Mouse (Mus musculus) lung, embryonic 14.5 days (tissue): ENCODE data around the gene Ap1m2. TPM values are rescaled to one million over a fixed set of nuclear protein-coding genes. Genes with fewer than 3 reads are reported as not detected.

Experiments
- ATAC-seq: fragments of 200-750 bp; cut with Nextera tagmentation; 2 replicates; pipeline ENCODE4 v1.8.0; 2017; ENCODE audit warnings: mild to moderate bottlenecking, moderate TSS enrichment, moderate library complexity; ENCODE audit not compliant: insufficient read depth
- DNase-seq: peaks from one replicate; pipeline ENCODE4 v3.0.0-alpha.2; 2015
- H3K27ac ChIP-seq: fragments of 300-500 bp; sonication (generic); 2 replicates; pipeline ENCODE4 v1.5.1; 2014; ENCODE audit warnings: low read depth, mild to moderate bottlenecking, moderate library complexity
- H3K27me3 ChIP-seq: fragments of 300-500 bp; sonication (generic); 2 replicates; pipeline ENCODE4 v1.6.1; 2014; ENCODE audit warnings: low read length, control low read depth; ENCODE audit not compliant: insufficient read depth
- H3K36me3 ChIP-seq: fragments of 300-500 bp; sonication (generic); 2 replicates; pipeline ENCODE4 v1.6.1; 2014; ENCODE audit warnings: control low read depth; ENCODE audit not compliant: insufficient read depth
- H3K4me1 ChIP-seq: fragments of 300-500 bp; sonication (generic); 2 replicates; pipeline ENCODE4 v1.6.1; 2014; ENCODE audit warnings: antibody characterized with exemption, control low read depth; ENCODE audit not compliant: insufficient read depth
- H3K4me2 ChIP-seq: fragments of 300-500 bp; sonication (generic); 2 replicates; pipeline ENCODE4 v1.6.1; 2014; ENCODE audit warnings: mild to moderate bottlenecking
- H3K4me3 ChIP-seq: fragments of 300-500 bp; sonication (generic); 2 replicates; pipeline ENCODE4 v1.5.1; 2014; ENCODE audit warnings: low read depth, low read length
- H3K9ac ChIP-seq: fragments of 300-500 bp; sonication (generic); 2 replicates; pipeline ENCODE4 v1.6.1; 2014
- H3K9me3 ChIP-seq: fragments of 300-500 bp; sonication (generic); 2 replicates; pipeline ENCODE4 v1.6.1; 2016; ENCODE audit warnings: low read depth, low read length, control low read depth
- CTCF ChIP-seq: IDR thresholded peaks from 2 replicates; pipeline ENCODE4 v1.5.1; 2016; ENCODE audit warnings: antibody characterized with exemption, low read depth
- WGBS: fragments of 180-500 bp; shearing (Covaris S2); extraction: QIAGEN DNeasy Blood & Tissue Kit; methylation state at CpG from one replicate; pipeline ENCODE4 v1.1.7; 2014; 5-methylcytosine and 5-hydroxymethylcytosine counted together
- polyA plus RNA-seq: library from polyadenylated mRNA; unstranded; fragments of >200 nt; fragmentation: Nextera tagmentation; extraction: Ambion mirVana; gene quantifications from 2 replicates; pipeline ENCODE4 v1.2.1, GENCODE M21; 2014

Gene Ap1m2
- 45.7 and 45.8 TPM in 2 replicates for polyA plus RNA-seq

DNA sequence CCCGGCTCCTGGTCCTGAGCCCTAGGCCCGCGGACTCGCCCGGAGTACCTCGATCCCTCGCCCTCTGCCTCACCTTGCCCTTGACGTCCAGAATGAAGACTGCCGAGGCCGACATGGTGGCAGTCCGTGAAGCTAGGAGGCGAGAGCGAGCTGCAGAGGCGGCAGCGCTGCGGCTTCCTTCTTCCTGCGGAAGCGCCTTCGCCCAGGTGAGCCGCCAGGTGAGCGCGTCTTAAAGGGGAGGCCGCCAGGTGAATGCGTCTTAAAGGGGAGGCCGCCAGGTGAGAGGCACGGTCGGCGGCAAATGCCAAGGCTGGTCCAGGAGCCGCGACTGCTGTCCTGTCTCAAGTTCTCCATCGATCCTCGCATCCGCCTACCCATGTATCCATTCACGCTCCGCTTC is at the start of gene Ap1m2:
Gene Ap1m2, minus strand, starts transcription at position 204 of the 400 bp plus-strand sequence.
- H3K27ac ChIP-seq = no peak within 1 kb of the TSS
- peak within 1 kb of the TSS; percentile 42 for H3K4me2 ChIP-seq
- DNase-seq (peak; percentile 72), ATAC-seq (no peak; the same call in 1 of the 2 replicates)
- no peaks in the 10 kb centered on the region for H3K4me1 ChIP-seq
- no peaks in the 10 kb centered on the region for H3K9me3 ChIP-seq
- peak within 1 kb of the TSS; percentile 43 for H3K9ac ChIP-seq
- TF ChIP-seq CTCF = peak; percentile 45; the same call in 1 of the 2 replicates
- 6% methylated on average over 35 of the region's 35 CpGs for WGBS
- peak within 1 kb of the TSS; percentile 43 for H3K4me3 ChIP-seq
- H3K36me3 ChIP-seq = no peaks in the 10 kb centered on the region
- peaks cover 14% of the 10 kb centered on the region for H3K27me3 ChIP-seq

DNA sequence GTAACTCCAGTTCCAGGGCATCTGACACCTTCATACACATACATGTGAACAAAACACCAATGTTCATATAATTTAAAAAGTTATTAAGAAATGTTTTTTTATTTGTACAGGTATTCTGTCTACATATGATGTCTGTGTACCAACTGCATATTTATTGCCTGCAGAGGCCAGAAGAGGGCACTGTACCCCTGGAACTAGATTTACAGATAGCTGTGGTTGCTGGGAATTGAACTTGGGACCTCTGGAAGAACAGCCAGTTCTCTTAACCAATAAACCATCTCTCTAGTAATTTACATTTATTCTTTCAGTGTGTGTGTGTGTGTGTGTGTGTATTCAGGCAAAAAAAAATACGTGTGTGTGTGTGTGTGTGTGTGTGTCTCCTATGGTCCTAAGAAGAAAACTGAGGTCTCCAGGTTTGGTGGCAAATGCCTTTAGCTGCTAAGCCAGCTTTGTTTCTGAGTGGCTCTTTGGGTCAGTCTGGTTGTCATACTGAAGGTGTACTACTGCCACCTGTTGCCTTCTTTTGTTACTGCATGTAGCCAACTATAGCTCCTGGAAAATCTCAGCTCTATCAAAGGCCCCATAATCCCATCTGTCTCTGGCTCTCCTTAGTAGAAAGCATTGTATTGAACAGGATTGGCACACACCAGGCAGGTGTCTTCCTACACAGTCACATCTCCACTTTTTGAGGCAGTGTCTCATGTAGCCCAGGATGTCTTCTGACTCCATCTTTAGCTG is 45.0 kb upstream of the Ap1m2 start:
- DNase-seq (peak; percentile 93), ATAC-seq (peak; percentile 45)
- Histone ChIP-seq H3K4me2 (no peak overlapping the region), H3K4me1 (no peaks in the 10 kb centered on the region), H3K9me3 (no peaks in the 10 kb centered on the region), H3K27ac (no peak overlapping the region), H3K9ac (no peak overlapping the region), H3K27me3 (no peaks in the 10 kb centered on the region), H3K36me3 (peaks cover 38% of the 10 kb centered on the region), H3K4me3 (no peak overlapping the region)
- peak; percentile 83 for TF ChIP-seq CTCF
- 0% methylated on average over 1 of the region's 1 CpGs for WGBS

DNA sequence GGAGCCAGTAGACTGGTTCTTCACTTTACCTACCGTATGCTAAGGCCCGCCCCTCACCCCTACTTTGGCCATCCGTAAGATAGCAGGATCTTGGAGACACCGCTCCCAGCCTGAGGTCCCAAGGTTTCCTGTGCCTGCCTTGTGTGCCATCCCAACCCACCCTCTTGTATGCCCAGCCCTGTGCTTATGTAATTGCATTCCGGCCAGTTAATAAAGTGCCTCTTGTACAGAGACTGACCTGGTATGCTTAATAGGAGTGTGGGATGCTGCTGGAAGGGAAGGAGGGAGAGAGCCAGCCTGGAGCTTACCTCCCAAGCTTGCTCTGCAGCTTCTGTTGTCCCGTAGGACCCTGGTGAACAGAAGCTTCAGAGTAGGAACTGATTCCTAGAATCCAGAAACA is 42.7 kb upstream of the Ap1m2 start:
- DNase-seq (no peak), ATAC-seq (no peak)
- H3K9me3 ChIP-seq = no peaks in the 10 kb centered on the region
- H3K36me3 ChIP-seq = peaks cover 53% of the 10 kb centered on the region
- no peak overlapping the region for H3K9ac ChIP-seq
- WGBS = 66% methylated on average over 6 of the region's 6 CpGs
- no peaks in the 10 kb centered on the region for H3K27me3 ChIP-seq
- no peak overlapping the region for H3K4me2 ChIP-seq
- no peak for TF ChIP-seq CTCF
- no peak overlapping the region for H3K27ac ChIP-seq
- no peak overlapping the region for H3K4me3 ChIP-seq
- no peaks in the 10 kb centered on the region for H3K4me1 ChIP-seq

DNA sequence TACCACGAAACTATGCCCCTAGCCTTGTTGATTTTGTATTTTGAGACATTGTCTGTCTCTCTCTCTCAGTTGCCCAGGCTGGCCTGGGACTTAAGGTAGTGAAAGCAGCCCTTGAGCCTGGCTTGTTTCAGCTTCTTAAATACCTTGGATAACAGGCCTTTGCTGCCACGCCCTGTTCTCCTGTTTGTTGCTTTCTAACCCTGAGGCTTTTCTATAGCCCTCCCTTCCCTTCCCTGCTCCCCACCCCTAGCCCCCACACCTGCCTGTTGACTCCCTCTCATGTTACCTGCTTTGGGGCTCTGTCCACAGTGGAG is 41.2 kb upstream of the Ap1m2 start:
- Histone ChIP-seq H3K9ac (no peak overlapping the region), H3K36me3 (peaks cover 66% of the 10 kb centered on the region)

DNA sequence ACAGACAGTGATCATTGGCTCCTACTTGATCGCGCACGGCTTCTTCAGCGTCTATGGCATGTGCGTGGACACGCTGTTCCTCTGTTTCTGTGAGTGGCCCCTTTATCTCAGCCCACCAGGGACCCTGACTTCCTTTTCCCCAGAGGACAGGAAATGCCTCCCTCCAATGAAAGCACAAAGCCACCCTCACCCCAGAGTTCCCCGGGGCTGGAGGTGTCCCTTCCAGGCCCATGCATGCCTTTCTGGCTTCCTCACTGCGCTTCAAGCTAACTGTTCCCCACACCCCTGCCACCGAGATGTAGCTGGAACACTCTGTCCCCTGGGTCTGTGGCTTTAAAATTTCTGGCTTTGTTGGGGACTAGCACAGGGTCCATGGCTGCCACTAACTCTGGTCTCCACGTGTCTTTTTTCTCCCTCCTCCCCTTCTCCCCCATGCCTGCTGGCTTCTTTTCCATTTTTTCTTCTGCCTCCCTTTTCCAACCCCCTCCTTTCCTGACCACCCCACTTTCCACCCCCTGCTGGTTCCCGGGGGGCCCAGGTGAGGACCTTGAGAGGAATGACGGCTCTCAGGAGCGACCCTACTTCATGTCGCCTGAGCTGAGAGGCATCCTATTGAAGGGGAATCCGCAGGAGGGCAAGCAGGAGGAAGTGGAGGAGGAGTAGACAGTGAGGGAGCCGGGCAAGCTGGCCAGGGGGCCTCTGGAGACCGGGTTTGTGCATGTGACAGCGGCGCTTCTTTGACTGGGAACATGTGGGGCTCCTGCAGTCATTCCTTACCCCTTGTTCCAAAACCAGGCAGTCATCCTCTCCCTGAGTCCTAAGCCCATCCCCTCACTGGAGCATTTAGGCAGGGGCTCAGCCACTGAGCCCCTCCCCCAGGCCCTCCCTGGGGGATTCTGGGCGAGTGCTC is 40.6 kb upstream of the Ap1m2 start:
- H3K27ac ChIP-seq = peak overlapping the region; percentile 65
- H3K9ac ChIP-seq = peak overlapping the region; percentile 40

More for the DNA sequence above, 41.2 kb upstream of the Ap1m2 start:
- Histone ChIP-seq H3K27ac (peak overlapping the region; percentile 65; the same call in 1 of the 2 replicates), H3K4me3 (no peak overlapping the region), H3K4me2 (no peak overlapping the region), H3K27me3 (no peaks in the 10 kb centered on the region), H3K9me3 (no peaks in the 10 kb centered on the region), H3K4me1 (no peaks in the 10 kb centered on the region)
- ATAC-seq (0 out of 2 replicates have a peak, but pooled peaks have one; percentile 28), DNase-seq (no peak)
- TF ChIP-seq CTCF = no peak
- WGBS = 56% methylated on average over 2 of the region's 2 CpGs

DNA sequence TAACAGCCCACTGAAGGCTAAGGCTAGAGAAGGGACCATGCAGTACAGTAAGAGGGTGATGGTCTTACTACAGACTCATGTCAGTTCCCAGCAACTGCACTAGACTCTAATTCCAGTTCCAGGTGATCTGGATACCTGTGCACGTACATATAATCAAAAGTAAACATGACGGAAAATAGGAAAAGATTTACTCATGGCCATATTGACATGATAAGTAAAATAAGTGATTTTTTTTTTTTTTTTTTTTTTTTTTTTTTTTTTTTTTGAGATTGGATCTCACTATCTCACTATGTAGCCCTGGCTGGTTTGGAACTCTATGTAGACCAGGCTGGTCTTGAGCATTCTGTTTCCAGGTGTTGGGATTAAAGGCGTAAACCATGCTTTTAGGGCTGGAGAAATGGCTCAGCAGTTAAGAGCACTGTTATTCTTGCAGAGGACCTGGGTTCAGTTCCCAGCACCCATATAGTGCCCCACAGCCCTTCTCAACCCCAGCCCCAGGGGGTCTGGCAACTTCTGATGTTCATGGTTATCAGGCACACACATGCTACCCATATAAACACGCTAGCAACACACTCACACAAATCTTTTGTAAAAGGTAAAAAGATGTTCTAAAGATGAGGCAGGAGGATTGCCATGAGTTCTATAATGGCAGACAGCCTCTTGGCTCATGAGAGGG is 39.7 kb upstream of the Ap1m2 start:
- Histone ChIP-seq H3K9me3 (no peaks in the 10 kb centered on the region), H3K9ac (no peak overlapping the region), H3K27ac (no peak overlapping the region), H3K36me3 (peaks cover 81% of the 10 kb centered on the region), H3K27me3 (no peaks in the 10 kb centered on the region), H3K4me3 (no peak overlapping the region), H3K4me1 (no peaks in the 10 kb centered on the region), H3K4me2 (no peak overlapping the region)
- DNase-seq = no peak
- no peak for ATAC-seq
- WGBS = 91% methylated on average over 4 of the region's 4 CpGs
- TF ChIP-seq CTCF = no peak

More for the DNA sequence above, 40.6 kb upstream of the Ap1m2 start:
- Histone ChIP-seq H3K27me3 (no peaks in the 10 kb centered on the region), H3K36me3 (peaks cover 72% of the 10 kb centered on the region), H3K4me3 (no peak overlapping the region), H3K4me2 (no peak overlapping the region), H3K9me3 (no peaks in the 10 kb centered on the region), H3K4me1 (no peaks in the 10 kb centered on the region)
- DNase-seq = no peak
- no peak for TF ChIP-seq CTCF
- peak; percentile 18; the same call in 1 of the 2 replicates for ATAC-seq
- WGBS = 37% methylated on average over 20 of the region's 20 CpGs
